Mouse (Mus musculus) midbrain, embryonic 11.5 days (tissue): Measurements from ENCODE around the gene Ncor2. TPM values are rescaled to one million over a fixed set of nuclear protein-coding genes. Genes with fewer than 3 reads are reported as not detected.
A peak's percentile ranks its signal among the peaks of the same experiment; 100 is the strongest.

ENCODE experiments used
- ATAC-seq: fragments of 200-750 bp; cut with Nextera tagmentation; 2 replicates; pipeline ENCODE4 v1.8.0; 2017; ENCODE audit warnings: moderate TSS enrichment, moderate library complexity; ENCODE audit not compliant: low FRiP score
- DNase-seq: peaks from one replicate; pipeline ENCODE4 v3.0.0; 2015; ENCODE audit warnings: low spot score; ENCODE audit errors: missing footprints
- H3K27ac ChIP-seq: fragments of 300-500 bp; sonication (generic); 2 replicates; pipeline ENCODE4 v1.5.1; 2014; ENCODE audit warnings: low read depth, low read length
- H3K27me3 ChIP-seq: fragments of 300-500 bp; sonication (generic); 2 replicates; pipeline ENCODE4 v1.6.1; 2014; ENCODE audit warnings: mild to moderate bottlenecking, low read length, moderate library complexity, mixed read lengths; ENCODE audit not compliant: control insufficient read depth, insufficient read depth
- H3K36me3 ChIP-seq: fragments of 300-500 bp; sonication (generic); 2 replicates; pipeline ENCODE4 v1.6.1; 2014; ENCODE audit warnings: mild to moderate bottlenecking, low read length, moderate library complexity, mixed read lengths; ENCODE audit not compliant: control insufficient read depth, insufficient read depth
- H3K4me1 ChIP-seq: fragments of 300-500 bp; sonication (generic); 2 replicates; pipeline ENCODE4 v1.6.1; 2014; ENCODE audit warnings: low read length; ENCODE audit not compliant: control insufficient read depth, insufficient read depth
- H3K4me2 ChIP-seq: fragments of 300-500 bp; sonication (generic); 2 replicates; pipeline ENCODE4 v1.6.1; 2014; ENCODE audit warnings: mild to moderate bottlenecking, moderate library complexity
- H3K4me3 ChIP-seq: fragments of 300-500 bp; sonication (generic); 2 replicates; pipeline ENCODE4 v1.5.1; 2014; ENCODE audit warnings: low read depth, low read length
- H3K9ac ChIP-seq: fragments of 300-500 bp; sonication (generic); 2 replicates; pipeline ENCODE4 v1.6.1; 2014; ENCODE audit warnings: low read length
- H3K9me3 ChIP-seq: fragments of 300-500 bp; sonication (generic); 2 replicates; pipeline ENCODE4 v1.6.1; 2016; ENCODE audit warnings: low read length; ENCODE audit not compliant: control insufficient read depth
- WGBS: fragments of 180-500 bp; shearing (Covaris S2); extraction: QIAGEN DNeasy Blood & Tissue Kit; methylation state at CpG from one replicate; pipeline ENCODE4 v1.1.7; 2014; 5-methylcytosine and 5-hydroxymethylcytosine counted together
- polyA plus RNA-seq: library from polyadenylated mRNA; unstranded; fragments of >200 nt; fragmentation: Nextera tagmentation; extraction: Ambion mirVana; gene quantifications from 2 replicates; pipeline ENCODE4 v1.2.1, GENCODE M21; 2014

The Ncor2 gene
- polyA plus RNA-seq, 1 experiment from 2014 or later: 13.4 TPM

DNA sequence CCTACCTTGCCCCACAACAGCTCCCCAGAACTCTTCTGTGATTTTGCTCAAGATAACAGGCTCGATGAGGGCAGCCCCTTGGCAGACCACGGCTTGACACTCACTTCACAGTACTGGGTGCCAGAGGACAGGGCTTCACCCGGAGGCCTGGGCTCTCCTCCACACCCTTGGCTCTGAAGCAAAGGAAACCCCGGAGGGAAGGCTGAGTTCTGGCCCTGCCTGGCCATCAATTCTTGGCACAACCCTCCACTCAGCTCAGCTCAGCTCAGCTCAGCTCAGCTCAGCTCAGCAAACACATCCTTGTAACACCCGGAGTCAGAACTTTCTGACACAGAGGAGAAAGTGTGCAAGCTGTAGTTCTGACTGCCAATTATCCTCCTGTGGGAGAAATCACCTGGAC is 30.3 kb downstream of the Ncor2 start:
- Histone ChIP-seq H3K9ac (no peak overlapping the region), H3K4me1 (peaks cover 31% of the 10 kb centered on the region), H3K4me2 (no peak overlapping the region), H3K27me3 (no peaks in the 10 kb centered on the region), H3K4me3 (no peak overlapping the region), H3K36me3 (no peaks in the 10 kb centered on the region), H3K27ac (no peak overlapping the region), H3K9me3 (no peaks in the 10 kb centered on the region)
- ATAC-seq: no peak
- WGBS: 86% methylated on average over 5 of the region's 5 CpGs
- no peak for DNase-seq

DNA sequence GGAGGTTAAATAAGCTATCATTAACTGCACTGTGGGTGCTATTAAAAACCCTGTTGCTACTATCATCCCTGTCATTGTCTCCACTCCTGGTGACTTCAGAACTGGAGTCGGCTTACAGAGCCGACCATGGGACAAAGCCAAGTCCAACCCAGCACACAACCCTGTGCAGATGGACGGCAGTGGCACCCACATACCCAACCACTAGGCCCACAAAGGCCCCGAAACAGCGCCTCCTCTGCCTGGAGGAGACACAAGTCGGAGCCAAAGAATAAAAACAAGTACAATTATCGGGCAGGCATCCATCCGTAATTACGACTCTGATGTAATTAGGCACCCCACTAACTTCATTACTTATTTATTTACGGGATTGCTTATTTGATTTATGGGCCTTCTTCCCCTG is 30.8 kb downstream of the Ncor2 start:
- ATAC-seq (no peak), DNase-seq (no peak)
- peaks cover 29% of the 10 kb centered on the region for H3K4me1 ChIP-seq
- WGBS: 86% methylated on average over 10 of the region's 10 CpGs
- H3K27me3 ChIP-seq: no peaks in the 10 kb centered on the region
- H3K4me3 ChIP-seq: no peak overlapping the region
- H3K36me3 ChIP-seq: no peaks in the 10 kb centered on the region
- H3K9ac ChIP-seq: no peak overlapping the region
- H3K27ac ChIP-seq: no peak overlapping the region
- H3K4me2 ChIP-seq: no peak overlapping the region
- H3K9me3 ChIP-seq: no peaks in the 10 kb centered on the region

DNA sequence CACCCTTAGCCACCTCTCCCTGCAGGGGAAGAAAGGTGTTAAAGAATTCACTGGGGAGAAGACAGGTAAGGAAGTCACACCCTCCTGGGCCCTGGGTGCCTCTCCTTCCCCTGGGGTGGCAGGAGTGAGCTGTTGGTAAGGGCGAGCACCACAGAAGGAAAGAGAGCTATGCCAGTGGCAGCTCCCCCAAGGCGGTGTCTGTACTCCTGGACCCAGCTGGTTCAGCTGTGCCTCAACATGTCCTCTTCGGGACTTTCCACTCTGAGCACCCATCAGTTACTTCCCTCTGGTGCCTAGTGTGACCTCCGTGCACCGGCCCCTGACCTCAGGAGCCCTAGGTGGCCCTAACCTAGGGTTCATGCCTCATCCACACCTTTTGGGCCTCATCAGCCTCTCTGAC is 31.9 kb downstream of the Ncor2 start:
- peaks cover 32% of the 10 kb centered on the region for H3K4me1 ChIP-seq

GRCm38 (mm10) chr5:125143114-125143872 is 35.7 kb downstream of the Ncor2 start:
- H3K27ac ChIP-seq: no peak overlapping the region
- no peaks in the 10 kb centered on the region for H3K36me3 ChIP-seq
- 90% methylated on average over 12 of the region's 12 CpGs for WGBS
- peaks cover 39% of the 10 kb centered on the region for H3K4me1 ChIP-seq
- no peaks in the 10 kb centered on the region for H3K9me3 ChIP-seq
- no peak overlapping the region for H3K4me3 ChIP-seq
- DNase-seq (no peak), ATAC-seq (no peak)
- no peaks in the 10 kb centered on the region for H3K27me3 ChIP-seq
- H3K9ac ChIP-seq: no peak overlapping the region
- H3K4me2 ChIP-seq: no peak overlapping the region

More for the DNA sequence above, 31.9 kb downstream of the Ncor2 start:
- 85% methylated on average over 5 of the region's 5 CpGs for WGBS
- ATAC-seq (no peak), DNase-seq (no peak)
- no peaks in the 10 kb centered on the region for H3K27me3 ChIP-seq
- no peak overlapping the region for H3K4me2 ChIP-seq
- H3K4me3 ChIP-seq: no peak overlapping the region
- H3K36me3 ChIP-seq: no peaks in the 10 kb centered on the region
- H3K27ac ChIP-seq: no peak overlapping the region
- no peaks in the 10 kb centered on the region for H3K9me3 ChIP-seq
- no peak overlapping the region for H3K9ac ChIP-seq

GRCm38 (mm10) chr5:125141916-125142315 is 37.1 kb downstream of the Ncor2 start:
- Histone ChIP-seq H3K9ac (peak overlapping the region; percentile 62; the same call in 1 of the 2 replicates), H3K4me3 (no peak overlapping the region), H3K9me3 (no peaks in the 10 kb centered on the region), H3K27me3 (no peaks in the 10 kb centered on the region), H3K36me3 (no peaks in the 10 kb centered on the region), H3K4me1 (peaks cover 45% of the 10 kb centered on the region), H3K4me2 (no peak overlapping the region), H3K27ac (peak overlapping the region; percentile 98)
- DNase-seq (no peak), ATAC-seq (peak; percentile 10; the same call in 1 of the 2 replicates)
- WGBS: 54% methylated on average over 5 of the region's 5 CpGs

- Histone ChIP-seq H3K27ac (peak overlapping the region; percentile 98), H3K4me2 (peak overlapping the region; percentile 37), H3K27me3 (no peaks in the 10 kb centered on the region), H3K9ac (peak overlapping the region; percentile 62), H3K4me3 (no peak overlapping the region), H3K36me3 (no peaks in the 10 kb centered on the region), H3K4me1 (peaks cover 49% of the 10 kb centered on the region), H3K9me3 (no peaks in the 10 kb centered on the region)
- ATAC-seq (peak; percentile 77), DNase-seq (no peak)
- under 1% methylated on average over 7 of the region's 7 CpGs for WGBS
These were observed 37.5 kb downstream of the Ncor2 start for GRCm38 (mm10) chr5:125141525-125141880.

- Histone ChIP-seq H3K36me3 (no peaks in the 10 kb centered on the region), H3K9ac (peak overlapping the region; percentile 62), H3K9me3 (no peaks in the 10 kb centered on the region), H3K4me2 (peak overlapping the region; percentile 37), H3K4me1 (peaks cover 52% of the 10 kb centered on the region), H3K4me3 (peak overlapping the region; percentile 15), H3K27ac (peak overlapping the region; percentile 98), H3K27me3 (no peaks in the 10 kb centered on the region)
- DNase-seq (peak; percentile 98), ATAC-seq (peak; percentile 91)
- 11% methylated on average over 27 of the region's 27 CpGs for WGBS
These were observed 38.0 kb downstream of the Ncor2 start for GRCm38 (mm10) chr5:125140832-125141524.

- peak overlapping the region; percentile 98 for H3K27ac ChIP-seq
- peak overlapping the region; percentile 62 for H3K9ac ChIP-seq
- H3K36me3 ChIP-seq: no peaks in the 10 kb centered on the region
- H3K9me3 ChIP-seq: no peaks in the 10 kb centered on the region
- DNase-seq (no peak), ATAC-seq (peak; percentile 10)
- H3K27me3 ChIP-seq: no peaks in the 10 kb centered on the region
- WGBS: 77% methylated on average over 19 of the region's 19 CpGs
- H3K4me2 ChIP-seq: peak overlapping the region; percentile 37
- peak overlapping the region; percentile 15 for H3K4me3 ChIP-seq
- H3K4me1 ChIP-seq: peaks cover 54% of the 10 kb centered on the region
These were observed 38.8 kb downstream of the Ncor2 start for GRCm38 (mm10) chr5:125140151-125140699.

DNA sequence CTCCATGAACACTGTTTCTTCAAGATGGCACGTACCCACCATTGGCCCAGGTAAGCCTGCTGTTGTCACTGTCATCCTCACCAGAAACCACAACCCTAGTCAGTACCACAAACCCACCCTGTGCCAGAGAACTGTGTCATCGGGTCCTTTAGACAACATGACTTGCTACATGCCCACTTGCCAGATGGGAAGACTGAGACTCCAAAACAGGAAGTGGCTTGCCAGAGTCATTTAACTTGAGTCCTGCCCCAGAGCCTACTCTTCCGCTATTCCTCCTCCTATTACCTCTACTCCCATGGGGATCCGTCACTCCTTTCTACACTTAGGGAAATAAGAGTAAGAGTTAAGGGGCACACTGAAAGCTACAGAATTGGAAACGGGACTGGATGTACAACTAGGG is 39.4 kb downstream of the Ncor2 start:
- H3K4me3 ChIP-seq: no peak overlapping the region
- peak overlapping the region; percentile 62; the same call in 1 of the 2 replicates for H3K9ac ChIP-seq

More for the DNA sequence above, 39.4 kb downstream of the Ncor2 start:
- H3K4me1 ChIP-seq: peaks cover 59% of the 10 kb centered on the region
- peak overlapping the region; percentile 37; the same call in 1 of the 2 replicates for H3K4me2 ChIP-seq
- peak overlapping the region; percentile 98 for H3K27ac ChIP-seq
- H3K27me3 ChIP-seq: no peaks in the 10 kb centered on the region
- DNase-seq (no peak), ATAC-seq (no peak)
- H3K36me3 ChIP-seq: no peaks in the 10 kb centered on the region
- WGBS: 88% methylated on average over 5 of the region's 5 CpGs
- no peaks in the 10 kb centered on the region for H3K9me3 ChIP-seq
